Mouse (Mus musculus) ES-Bruce4 (cell line): ENCODE measurements around the gene Rundc1. TPM values are rescaled to one million over a fixed set of nuclear protein-coding genes. Genes with fewer than 3 reads are reported as not detected.

Experiments used
- H3K27ac ChIP-seq: 2 replicates; pipeline ENCODE4 v1.5.1; 2012; ENCODE audit warnings: low read length, inconsistent platforms; ENCODE audit not compliant: insufficient read depth
- H3K27me3 ChIP-seq: 2 replicates; pipeline ENCODE4 v1.6.1; 2012; ENCODE audit warnings: mild to moderate bottlenecking, low read length, inconsistent platforms; ENCODE audit not compliant: control insufficient read depth, poor library complexity, insufficient read depth, severe bottlenecking
- H3K36me3 ChIP-seq: 2 replicates; pipeline ENCODE4 v1.6.1; 2012; ENCODE audit warnings: inconsistent platforms, mild to moderate bottlenecking, low read length, moderate library complexity; ENCODE audit not compliant: control insufficient read depth, poor library complexity, insufficient read depth, severe bottlenecking
- H3K4me1 ChIP-seq: one replicate; pipeline ENCODE4 v1.8.1; 2011; ENCODE audit warnings: low read length; ENCODE audit not compliant: control insufficient read depth, insufficient read depth
- H3K4me3 ChIP-seq: 2 replicates; pipeline ENCODE4 v1.5.1; 2011; ENCODE audit warnings: low read depth, mild to moderate bottlenecking, low read length
- H3K9ac ChIP-seq: 2 replicates; pipeline ENCODE4 v1.6.1; 2012; ENCODE audit warnings: low read depth, mild to moderate bottlenecking, inconsistent platforms; ENCODE audit not compliant: poor library complexity, severe bottlenecking
- H3K9me3 ChIP-seq: replicated peaks from 2 replicates; pipeline ENCODE4 v1.6.1; 2012; ENCODE audit warnings: mild to moderate bottlenecking, low read length, inconsistent platforms; ENCODE audit not compliant: control insufficient read depth, poor library complexity, insufficient read depth, severe bottlenecking
- CTCF ChIP-seq: IDR thresholded peaks from one replicate; pipeline ENCODE4 v1.8.1; 2011; ENCODE audit warnings: low read depth, low read length
- EP300 ChIP-seq: IDR thresholded peaks from 2 replicates; pipeline ENCODE4 v1.6.1; 2011; ENCODE audit warnings: low read depth, low read length; ENCODE audit not compliant: insufficient read depth
- POLR2A ChIP-seq: IDR thresholded peaks from one replicate; pipeline ENCODE4 v1.8.1; 2011; ENCODE audit warnings: low read length; ENCODE audit not compliant: insufficient read depth
- polyA plus RNA-seq: library from polyadenylated mRNA; stranded (reverse); fragments of >200 nt; gene quantifications from 2 replicates; pipeline ENCODE4 v1.2.4, GENCODE M21; 2011; ENCODE audit warnings: low read depth; ENCODE audit not compliant: missing spikeins, insufficient read depth, insufficient read length

The Rundc1 gene
- polyA plus RNA-seq, 1 experiment: 5.4 TPM

GRCm38 (mm10) chr11:101416433-101417100, 8.3 kb upstream of the Rundc1 start:
- peak overlapping the region; percentile 68; the same call in 1 of the 2 replicates for H3K27ac ChIP-seq
- H3K4me1 ChIP-seq: no peaks in the 10 kb centered on the region
- H3K27me3 ChIP-seq: no peaks in the 10 kb centered on the region
- TF ChIP-seq POLR2A (no peak), CTCF (no peak), EP300 (no peak)
- H3K4me3 ChIP-seq: peak overlapping the region; percentile 72
- no peaks in the 10 kb centered on the region for H3K9me3 ChIP-seq
- peaks cover 17% of the 10 kb centered on the region for H3K36me3 ChIP-seq
- H3K9ac ChIP-seq: peak overlapping the region; percentile 38

DNA sequence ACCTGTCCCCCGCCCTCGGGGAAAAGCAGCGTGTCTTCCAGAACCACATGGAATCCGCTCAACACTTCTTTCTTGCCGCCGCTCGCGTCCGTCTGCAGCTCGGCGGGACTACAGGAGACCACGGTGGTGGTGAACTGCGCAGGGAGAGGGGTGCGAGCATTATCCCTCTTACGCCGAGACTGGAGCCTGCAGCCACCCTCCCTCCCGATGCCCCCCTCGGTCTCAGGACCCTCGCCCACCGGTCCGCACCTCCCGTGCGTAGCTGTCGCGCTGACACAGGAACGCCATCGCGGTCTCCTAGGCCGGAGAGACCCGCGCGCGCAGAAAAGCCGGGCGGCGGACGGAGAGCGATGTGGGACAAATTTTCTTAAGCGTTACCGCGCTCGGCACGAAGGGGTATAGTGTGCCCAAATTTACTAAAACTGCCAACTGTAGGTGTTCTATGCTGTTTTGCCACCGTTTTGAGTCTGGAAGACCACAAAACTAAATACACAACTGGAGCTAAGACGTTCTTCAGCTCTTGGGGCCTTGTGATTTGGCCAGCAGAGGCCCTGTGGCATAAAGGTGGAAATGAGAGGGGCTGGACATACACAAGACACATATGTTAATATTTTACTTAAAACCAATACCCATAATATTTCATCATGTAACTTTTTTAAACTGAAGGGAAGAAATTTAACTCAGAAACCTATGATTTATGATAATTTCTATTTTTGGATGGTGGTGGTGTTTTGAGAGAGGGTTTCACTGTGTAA, 7.6 kb upstream of the Rundc1 start, which contains the start of gene Aarsd1:
Gene Aarsd1, minus strand, starts transcription at position 515 of the 755 bp plus-strand sequence.
- TF ChIP-seq POLR2A (peak; percentile 27), CTCF (no peak), EP300 (0 out of 2 replicates have a peak, but pooled peaks have one; percentile 3)
- peak within 1 kb of the TSS; percentile 72 for H3K4me3 ChIP-seq
- peaks cover 15% of the 10 kb centered on the region for H3K36me3 ChIP-seq
- H3K27ac ChIP-seq: peak within 1 kb of the TSS; percentile 37; the same call in 1 of the 2 replicates
- no peaks in the 10 kb centered on the region for H3K27me3 ChIP-seq
- no peaks in the 10 kb centered on the region for H3K9me3 ChIP-seq
- H3K4me1 ChIP-seq: no peaks in the 10 kb centered on the region
- peak within 1 kb of the TSS; percentile 38 for H3K9ac ChIP-seq

DNA sequence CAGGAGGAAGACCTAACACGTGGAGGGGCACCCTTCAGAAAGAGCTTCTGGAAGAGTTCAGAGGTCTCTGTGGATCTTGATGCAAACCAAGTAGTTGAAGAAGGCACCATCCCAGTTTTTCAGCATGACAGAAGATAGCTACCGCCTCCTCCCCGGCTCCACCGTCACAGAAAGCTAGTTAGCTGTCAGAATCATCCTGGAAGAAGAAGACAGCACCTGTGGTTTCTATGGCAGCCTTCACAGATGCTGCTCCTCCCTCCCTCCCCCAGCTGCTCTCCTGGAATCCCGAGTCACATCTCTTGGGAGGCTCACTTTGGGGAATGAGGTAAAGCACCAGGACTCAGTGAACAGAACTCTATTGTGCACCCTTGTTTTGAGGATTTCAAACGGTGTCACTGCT, 5.9 kb upstream of the Rundc1 start:
- Histone ChIP-seq H3K4me3 (no peak overlapping the region), H3K9ac (no peak overlapping the region), H3K4me1 (no peaks in the 10 kb centered on the region), H3K9me3 (no peaks in the 10 kb centered on the region), H3K36me3 (peaks cover 1% of the 10 kb centered on the region), H3K27ac (no peak overlapping the region), H3K27me3 (no peaks in the 10 kb centered on the region)
- TF ChIP-seq POLR2A (no peak), EP300 (no peak), CTCF (no peak)

DNA sequence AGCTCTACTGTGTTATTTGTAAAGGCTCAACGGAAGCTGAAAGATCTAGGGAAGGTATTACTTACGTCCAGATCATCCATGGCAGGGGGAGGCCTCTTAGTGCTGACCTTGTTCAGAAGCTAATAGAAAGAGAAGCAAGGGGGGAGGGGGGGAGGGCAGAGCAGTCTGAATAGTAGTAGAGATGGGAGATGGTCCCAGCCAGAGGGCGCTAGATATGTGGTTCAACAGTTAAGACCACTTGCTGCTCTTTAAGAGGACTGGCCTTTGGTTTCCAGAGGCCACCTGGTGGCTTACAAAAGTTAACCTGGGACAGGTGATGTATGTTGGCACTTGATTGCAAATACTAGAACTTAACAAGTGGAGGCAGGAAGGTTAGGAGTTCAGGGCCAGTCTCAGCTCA, 5.3 kb upstream of the Rundc1 start:
- Histone ChIP-seq H3K27ac (no peak overlapping the region), H3K4me1 (no peaks in the 10 kb centered on the region), H3K9me3 (no peaks in the 10 kb centered on the region), H3K9ac (no peak overlapping the region), H3K27me3 (no peaks in the 10 kb centered on the region), H3K36me3 (no peaks in the 10 kb centered on the region), H3K4me3 (no peak overlapping the region)
- TF ChIP-seq POLR2A: no peak
- TF ChIP-seq CTCF: peak; percentile 64

GRCm38 (mm10) chr11:101420148-101420547, 4.7 kb upstream of the Rundc1 start:
- Histone ChIP-seq H3K4me3 (no peak overlapping the region), H3K27ac (no peak overlapping the region), H3K4me1 (no peaks in the 10 kb centered on the region), H3K36me3 (no peaks in the 10 kb centered on the region), H3K27me3 (no peaks in the 10 kb centered on the region), H3K9ac (no peak overlapping the region), H3K9me3 (no peaks in the 10 kb centered on the region)
- TF ChIP-seq POLR2A (no peak), EP300 (no peak), CTCF (no peak)
